Mouse (Mus musculus) embryonic fibroblast, embryonic 13.5 days (primary cell): ENCODE results near the gene Mrc1.

Experiments
- CTCF ChIP-seq: IDR thresholded peaks from 2 replicates; pipeline ENCODE4 v1.5.1; 2011; ENCODE audit warnings: mild to moderate bottlenecking, control low read depth, low read length, moderate library complexity, borderline replicate concordance; ENCODE audit not compliant: insufficient read depth
- POLR2A ChIP-seq: IDR thresholded peaks from 2 replicates; pipeline ENCODE4 v1.6.1; 2011; ENCODE audit warnings: low read depth, mild to moderate bottlenecking, control low read depth, low read length, moderate library complexity

GRCm38 (mm10) chr2:14239151-14239550 is 10.0 kb downstream of the Mrc1 start:
- TF ChIP-seq CTCF (no peak), POLR2A (no peak)
